Mouse (Mus musculus) forelimb bud, embryonic 11.5 days (tissue): ENCODE data around the gene Fam155a.
"Not testable (repeated sequence)": the region's sequence is repeated elsewhere in the genome, so short reads cannot be mapped to it uniquely, and the experiment has no call there.

Experiments used
- DNase-seq: peaks from one replicate; pipeline ENCODE4 v3.0.0-alpha.2; 2012; ENCODE audit warnings: low read depth, low spot score

Fam155a gene

DNA sequence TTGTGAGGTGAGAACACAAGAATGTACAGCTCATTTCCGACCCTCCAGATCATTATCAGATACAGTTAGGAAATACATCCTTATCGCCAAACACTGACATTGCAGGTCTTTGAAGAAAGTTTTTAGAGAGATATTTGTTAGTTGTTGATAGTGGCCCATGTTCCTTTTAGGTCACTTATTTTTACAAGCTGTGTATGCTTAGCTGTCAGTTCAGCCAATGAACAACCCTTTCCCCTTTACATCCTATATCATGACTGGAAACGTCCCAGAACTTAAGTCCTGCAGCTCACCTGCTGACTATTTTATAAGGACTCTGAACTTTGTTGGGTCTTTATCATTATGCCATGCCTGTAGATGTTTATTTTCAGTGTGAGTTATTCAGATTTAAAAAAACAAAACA lies 366.3 kb downstream of the Fam155a start:
- no peak for DNase-seq

DNA sequence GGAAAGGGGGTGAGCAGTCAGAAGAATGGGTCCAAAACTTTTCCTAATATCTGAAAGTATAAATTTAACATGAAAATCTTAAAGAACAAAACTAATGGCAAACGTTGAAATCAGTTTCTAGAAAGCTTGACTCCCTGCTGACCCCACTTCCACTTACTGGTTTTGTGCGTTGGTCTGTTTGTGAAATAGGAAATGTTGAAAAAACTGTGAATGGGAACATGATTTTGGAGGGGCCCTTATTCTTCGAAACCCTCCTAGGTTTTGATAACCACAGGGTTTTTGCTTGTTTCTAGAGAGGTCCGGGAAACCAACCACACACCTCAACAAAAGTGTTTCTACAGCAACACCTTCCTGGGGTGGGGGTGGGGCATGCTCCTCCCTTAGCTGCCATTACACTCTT lies 368.6 kb downstream of the Fam155a start:
- DNase-seq = no peak

DNA sequence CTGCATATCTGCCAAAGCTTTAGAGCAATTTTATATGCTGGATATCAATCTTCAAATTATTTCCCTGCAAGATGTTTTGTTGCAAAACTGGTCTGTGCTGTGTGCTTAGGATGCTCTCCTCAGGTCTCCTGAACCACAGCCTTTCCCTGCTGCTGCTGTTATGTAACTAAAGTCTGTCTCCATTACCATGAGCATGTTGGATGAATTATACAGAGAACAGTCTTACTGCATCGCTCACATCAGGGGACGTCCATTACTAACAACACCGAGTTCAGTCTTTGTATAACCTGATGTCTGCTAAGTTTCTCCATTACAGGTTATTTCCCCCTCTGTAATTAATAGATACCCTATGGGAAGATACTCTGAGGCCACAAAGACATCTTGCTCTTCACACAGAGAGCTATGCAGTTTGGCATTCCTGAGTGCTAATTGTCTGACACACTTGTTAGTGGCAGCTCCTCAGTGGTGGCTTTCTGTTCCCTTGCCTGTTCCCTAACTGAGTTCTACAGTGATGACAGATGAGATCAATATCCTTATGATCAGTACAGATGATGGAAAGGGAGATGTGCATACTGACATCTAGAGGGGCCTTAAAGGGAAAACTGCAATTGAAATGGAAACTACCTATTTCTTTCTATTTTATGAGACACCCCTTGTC lies 372.2 kb downstream of the Fam155a start:
- DNase-seq = no peak

DNA sequence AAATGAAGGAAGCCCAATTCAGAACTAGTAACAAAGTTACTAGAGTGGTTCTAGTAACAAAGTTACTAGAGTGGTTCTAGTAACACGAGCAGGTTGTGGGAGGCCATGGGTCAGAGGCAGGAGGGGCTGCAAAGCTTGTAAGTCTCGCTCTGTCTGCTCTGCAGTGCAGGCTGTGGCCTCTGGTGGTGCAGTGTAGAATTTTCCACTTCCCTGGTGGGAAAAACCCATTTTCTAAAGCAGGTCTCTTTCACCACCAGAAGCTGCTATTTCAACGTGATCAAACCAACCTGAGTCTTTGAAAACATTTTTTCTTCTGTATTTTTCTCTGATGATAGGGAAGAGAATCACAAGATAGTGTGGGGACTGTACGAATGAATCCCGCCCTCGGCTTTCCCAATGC lies 372.9 kb downstream of the Fam155a start:
- no peak for DNase-seq

DNA sequence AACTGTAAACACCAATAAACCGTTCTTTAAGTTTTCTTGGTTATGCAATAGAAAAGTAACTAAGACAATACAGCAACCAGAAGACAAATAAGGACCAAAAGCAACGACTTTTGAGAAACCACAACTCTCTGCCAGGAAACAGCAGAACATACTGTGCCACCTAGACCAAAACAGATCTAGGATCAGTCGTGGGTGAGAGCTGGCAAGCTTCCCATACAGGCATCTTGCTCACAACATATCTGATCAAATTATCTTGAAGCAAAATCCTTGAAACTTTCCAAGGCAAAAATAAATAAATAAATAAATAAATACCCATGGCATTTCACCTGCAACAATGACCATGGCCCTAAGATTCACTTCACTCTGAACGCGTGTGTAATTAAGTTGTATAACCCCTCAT lies 376.3 kb downstream of the Fam155a start:
- no peak for DNase-seq

DNA sequence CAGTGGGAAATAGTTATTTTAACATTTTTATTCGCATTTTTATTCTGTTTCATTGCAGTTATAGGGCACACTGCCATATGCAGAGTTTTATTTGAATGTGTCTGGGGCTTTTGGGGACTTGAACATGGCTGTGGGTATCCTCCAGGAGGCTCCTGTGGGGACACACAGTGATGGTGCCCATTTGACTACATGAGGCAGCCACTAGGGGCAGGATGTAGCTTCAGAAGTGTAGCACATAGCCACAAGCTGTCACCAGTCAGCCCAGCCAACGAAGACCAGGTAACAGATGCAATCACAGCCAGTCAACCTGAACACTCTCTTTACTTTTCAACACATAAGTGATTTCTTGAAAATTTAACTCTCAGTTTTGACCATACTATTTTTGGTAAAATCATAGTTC lies 377.7 kb downstream of the Fam155a start:
- DNase-seq = no peak

DNA sequence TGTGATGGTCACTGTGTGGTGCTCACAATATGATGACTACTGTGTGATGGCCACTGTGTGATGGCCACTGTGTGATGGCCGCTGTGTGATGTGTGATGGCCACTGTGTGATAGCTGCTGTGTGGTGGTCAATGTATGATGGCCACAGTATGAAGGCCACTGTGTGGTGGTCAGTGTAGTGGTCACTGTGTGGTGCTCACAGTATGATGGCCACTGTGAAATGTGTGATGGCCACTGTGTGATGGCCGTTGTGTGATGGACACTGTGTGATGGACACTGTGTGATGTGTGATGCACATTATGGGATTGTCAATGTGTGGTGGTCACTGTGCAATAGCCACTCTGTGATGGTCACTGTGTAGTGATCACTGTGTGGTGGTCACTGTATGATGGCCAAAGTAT lies 380.7 kb downstream of the Fam155a start:
- DNase-seq = not testable (repeated sequence)

DNA sequence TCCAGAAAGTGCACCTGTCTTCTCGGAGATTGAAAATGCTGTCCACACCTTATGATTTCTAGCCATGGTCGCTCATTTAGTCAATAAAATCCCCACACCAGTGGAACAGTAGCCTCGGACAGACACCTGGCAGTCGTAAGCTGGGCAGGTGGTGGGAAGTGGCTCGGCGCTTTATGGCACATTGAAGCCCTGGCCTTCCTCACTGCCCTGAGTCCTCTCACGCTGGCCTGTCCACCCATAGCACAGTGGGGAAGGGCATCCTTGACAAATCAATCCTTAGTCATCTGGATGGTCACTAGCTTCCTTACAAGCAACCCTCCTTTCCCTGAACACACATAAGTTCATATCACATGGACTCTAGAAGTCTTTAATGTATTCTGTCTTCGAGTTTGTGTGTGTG lies 401.8 kb downstream of the Fam155a start:
- DNase-seq = no peak

DNA sequence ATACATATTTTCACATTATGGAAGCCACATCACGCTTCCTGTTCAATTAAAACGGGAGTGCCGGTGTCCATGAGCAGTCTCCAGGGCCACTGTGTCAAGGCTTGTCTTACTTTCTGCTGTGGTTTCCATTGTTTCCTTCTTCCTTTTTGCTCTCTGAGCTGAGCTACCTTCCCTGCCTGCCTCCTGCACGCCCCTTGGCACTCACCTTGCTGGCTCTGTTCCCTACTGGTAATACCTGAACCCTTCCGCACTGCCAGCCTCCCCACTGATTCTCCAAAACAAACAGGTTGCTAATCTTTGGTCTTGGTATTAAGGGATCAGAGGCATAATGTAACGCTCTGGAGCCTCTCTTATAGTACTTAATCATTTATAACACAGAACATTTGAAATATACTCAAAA lies 403.2 kb downstream of the Fam155a start:
- no peak for DNase-seq

DNA sequence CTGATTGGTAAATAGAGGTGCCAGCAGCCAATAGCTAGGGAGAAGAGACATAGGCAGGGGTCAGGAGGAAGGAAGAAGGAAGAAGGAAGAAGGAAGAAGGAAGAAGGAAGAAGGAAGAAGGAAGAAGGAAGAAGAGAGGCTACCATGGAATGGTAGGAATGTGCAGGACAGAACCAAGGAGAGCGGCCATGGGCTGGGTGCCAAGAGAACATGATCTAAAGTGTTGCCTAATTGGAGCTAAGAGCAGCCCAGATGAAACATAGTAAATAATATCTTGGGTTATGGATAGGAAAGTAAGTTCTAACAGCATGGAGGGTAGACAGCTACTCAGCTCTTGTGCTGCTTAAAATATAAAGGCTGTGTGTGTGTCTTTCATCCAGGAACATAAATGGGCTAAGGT lies 405.6 kb downstream of the Fam155a start:
- no peak for DNase-seq

DNA sequence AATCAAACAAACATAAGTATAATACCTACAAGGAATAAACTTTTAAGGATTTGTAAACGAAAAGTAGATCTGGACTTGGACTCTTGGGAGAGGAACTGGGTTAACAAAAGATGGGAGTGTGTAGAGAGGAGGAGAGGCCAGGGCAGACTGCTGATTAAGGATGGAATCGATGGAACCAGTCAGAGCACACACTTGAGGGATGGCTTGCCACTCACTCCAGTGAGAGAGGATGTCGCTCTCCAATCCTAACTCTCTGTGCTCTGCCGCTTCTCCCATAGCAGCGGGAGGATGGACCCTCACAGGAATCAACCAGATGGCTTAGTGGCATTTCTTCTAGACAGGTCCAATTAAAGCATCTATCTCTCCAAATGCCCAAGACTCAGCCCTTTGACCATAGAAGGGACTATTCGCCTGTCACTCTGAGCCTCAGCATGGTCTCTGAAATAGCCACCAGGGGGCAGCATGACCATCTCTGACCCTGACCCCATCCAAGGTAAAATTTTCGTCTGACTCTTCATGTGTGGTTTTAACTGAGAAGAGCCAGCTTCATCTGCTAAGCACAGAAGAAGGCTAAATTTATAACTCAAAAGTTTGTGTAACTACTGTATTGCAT lies 422.3 kb downstream of the Fam155a start:
- peak; percentile 62 for DNase-seq

DNA sequence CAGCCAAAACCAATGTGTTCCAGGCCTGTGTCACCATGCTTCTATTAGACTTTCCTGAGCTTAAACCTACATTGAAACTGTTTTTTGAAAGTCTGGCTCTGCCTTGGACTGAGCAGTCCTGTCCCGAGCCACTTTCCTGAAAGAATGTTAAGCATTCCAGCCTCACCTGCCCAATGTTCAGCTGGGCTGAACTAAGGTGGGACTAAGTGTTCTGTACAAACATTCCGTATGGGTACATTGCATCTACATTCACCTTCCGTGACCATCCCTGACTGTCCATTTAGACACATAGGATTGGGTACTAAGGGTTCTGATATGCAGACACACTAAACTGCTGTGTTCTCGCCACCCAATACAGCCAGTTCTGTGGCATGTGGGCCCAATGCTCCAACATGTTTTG lies 423.8 kb downstream of the Fam155a start:
- DNase-seq = no peak

DNA sequence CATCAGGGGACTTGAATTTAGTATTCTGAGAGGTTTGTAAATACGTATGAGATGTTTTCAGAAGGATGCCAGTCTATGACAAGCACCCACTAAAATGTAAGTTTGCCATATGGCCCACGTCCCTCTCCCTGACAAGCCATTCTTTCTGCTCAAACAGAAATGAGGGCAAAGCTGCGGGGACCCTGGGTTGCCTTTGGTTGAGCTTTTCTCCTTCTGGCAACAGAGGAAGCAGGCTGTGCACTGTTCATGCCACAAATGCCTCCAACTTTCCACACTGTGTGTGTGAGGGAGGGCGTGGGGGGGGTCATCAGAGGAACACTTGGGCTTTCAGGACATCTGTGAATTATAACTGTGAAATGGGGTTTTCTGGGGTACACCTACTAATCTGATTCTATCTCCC lies 426.8 kb downstream of the Fam155a start:
- no peak for DNase-seq

DNA sequence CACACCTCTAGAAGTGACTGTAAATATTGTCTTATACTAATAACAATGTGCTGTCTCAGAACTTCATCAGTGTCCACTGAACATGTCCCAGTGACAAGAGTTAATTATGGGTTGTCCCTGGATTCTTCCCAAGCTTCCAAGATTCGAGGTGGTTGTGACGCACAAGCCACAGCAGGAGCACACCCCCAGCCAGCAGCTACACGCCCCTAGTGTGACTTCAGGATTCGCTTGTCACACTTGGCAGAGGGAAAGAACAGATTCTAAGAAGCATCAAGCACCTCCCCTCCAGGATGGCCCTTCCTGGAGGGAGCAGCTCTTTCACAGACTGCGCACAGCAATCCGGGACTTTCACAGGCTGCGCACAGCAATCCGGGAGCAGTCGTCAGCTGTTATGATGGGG lies 428.0 kb downstream of the Fam155a start:
- no peak for DNase-seq

DNA sequence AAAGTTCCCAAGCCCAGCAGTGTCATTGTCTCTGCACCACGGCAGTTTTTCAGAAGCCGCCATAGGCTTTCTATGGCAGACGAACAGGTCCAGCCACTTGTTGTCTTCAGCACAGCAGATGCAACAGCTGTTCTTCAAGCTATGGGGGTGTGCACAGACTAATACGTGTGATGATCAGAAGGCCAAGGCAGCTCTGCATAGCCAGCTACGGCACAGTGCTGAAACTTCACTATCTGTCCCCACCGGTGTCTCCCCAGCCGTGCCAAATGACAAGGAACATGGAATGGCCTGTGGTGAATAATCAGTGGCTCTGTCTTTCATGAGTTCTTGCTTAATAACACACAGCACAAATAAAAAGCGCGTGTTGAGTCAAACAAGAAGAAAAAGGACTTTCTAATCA lies 428.4 kb downstream of the Fam155a start:
- no peak for DNase-seq

DNA sequence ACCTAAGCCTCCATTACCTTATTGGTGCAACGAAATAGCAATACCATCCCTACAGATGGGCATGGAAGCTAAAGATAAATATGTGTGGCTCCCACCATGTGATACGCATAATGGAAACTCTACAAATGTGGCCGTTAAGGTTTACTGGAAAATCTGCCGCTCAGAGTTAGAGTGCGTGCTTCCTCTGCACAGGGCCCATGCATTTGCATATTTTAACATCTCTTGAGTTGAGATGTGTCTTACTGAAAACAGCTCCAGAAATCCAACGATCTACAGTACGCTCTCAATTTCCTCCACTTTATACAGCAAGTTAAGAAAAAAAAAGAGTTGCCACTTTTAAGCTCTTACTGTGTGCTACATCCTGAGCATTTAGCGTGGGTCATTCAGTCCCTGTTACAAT lies 433.1 kb downstream of the Fam155a start:
- no peak for DNase-seq

DNA sequence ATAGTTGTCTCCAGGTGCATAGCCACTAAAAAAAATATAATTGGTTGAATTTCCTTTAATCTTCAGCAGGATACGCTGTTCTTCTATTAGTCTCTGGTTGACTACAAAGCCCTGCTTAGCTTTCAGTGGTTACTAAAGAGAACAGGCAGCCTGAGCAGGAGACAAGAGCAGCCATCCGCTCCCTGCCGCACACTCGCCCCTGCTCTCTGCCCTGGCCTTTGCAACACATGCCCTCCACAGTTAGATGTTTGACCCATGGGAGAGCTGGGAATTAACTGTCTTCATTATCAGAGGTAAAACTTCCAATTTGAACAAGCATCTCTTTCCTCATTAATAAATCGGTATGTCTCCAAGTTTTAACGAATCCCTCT lies 435.0 kb downstream of the Fam155a start:
- no peak for DNase-seq

DNA sequence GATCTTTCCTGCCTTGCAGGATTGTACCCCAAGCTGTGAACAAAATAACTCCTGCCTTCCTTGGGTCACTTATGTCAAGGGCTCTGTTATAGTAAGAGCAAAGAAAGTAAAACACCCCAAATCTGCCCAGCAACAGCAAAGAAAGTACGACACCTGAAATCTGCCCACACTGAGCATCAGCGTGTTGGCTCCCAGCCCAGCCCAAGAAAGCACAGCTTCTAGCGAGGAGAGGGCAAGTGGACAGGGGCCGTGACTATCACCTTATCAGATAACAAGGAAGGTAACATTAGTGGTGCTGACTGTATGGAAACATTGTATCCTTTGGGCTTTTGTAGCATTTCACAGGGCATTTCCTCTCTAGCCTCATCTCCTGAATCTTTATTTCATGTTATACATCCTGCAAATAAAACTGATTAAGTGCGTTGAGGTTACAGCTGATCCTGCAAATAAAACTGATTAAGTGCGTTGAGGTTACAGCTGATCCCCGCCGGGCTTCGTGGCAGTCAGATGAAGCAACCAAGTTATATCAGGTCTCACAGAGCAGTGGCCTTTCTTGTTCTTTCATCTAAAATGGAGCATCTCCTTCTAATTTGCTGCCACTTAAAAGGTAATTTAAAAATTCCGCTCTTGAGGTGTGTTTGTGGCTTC lies 435.6 kb downstream of the Fam155a start:
- DNase-seq = no peak

DNA sequence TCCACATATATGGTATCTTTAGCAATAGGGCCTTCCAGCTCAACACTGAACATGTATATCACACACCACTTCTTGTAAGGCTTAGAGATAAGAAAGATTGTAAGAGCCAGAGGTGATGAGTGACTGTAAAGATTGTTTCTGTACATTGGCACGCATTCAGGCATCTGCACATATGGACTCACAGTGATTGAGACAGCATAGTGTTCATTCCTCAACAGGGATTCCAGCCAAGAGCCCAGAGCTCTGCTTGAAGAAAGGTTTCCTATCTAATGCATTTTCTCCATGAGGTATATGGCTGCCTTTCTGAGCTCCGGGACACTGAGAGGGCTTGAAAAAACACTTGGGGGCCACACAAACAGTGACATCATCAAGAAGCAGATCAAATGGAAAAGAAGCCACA lies 438.2 kb downstream of the Fam155a start:
- DNase-seq = no peak

DNA sequence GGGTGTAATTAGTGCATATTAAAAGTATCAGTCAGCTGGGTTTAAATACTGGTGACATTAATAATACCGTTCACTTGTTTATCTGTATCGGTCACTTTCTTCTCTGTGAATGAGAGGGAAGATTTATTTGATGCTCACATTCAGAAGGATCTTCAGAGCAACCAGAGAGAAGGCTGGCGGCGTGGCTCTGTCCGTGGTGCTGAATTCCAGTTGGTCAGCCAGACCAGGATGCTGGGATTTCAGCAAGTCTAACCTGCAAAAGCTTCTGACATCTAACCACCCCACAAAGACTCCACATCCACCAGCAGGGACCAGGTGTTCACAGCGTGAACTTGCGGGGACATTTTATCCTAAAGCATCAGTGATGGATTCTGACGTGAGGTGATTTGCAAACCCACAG lies 461.5 kb downstream of the Fam155a start:
- DNase-seq = peak; percentile 71

DNA sequence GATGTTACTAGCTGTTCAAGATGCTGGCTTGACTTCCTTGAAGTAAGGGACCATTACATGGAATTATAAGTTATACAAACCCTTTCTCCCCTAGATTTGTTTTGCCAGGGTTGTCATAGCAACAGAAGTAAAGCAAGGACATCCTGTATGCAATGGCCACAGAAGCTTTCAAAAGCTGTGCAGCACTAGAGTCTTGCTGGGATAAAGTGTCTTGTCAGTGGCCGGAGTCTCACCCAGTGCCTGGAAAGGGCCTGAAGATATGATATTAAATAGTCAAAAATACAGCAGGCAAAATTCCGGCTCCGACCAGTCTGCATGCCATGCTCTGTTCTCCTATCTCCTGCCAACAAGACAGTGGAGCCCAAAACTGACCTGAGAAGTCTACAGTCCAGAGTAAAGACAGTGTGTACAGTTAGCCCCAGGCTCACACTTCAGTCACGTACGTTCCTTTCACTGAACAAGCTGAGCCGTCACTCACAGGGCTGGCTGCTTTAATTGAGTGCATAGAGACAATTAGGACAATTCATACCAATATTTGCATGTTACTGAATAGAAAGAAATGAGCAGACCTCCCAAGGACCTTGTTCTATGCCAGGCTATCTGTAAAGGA lies 467.3 kb downstream of the Fam155a start:
- DNase-seq = no peak

DNA sequence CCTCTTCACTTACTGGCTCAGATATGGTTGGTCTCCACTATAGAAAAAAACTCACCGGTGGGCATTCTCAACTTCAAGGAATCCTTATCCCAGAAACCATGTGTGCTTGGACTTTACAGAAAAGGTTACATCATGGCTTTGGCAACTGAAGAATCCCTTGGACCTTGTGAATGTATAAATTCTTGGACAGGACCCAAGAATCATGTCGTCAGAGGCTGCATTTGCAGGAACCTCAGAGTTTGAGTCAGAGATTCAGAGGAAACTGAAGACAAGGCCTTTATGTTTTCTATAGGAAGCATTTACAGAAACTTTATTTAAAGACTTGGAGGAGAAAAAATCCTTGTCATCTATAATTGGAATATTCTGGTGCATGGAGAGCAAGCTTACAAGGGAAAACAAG lies 475.9 kb downstream of the Fam155a start:
- no peak for DNase-seq

DNA sequence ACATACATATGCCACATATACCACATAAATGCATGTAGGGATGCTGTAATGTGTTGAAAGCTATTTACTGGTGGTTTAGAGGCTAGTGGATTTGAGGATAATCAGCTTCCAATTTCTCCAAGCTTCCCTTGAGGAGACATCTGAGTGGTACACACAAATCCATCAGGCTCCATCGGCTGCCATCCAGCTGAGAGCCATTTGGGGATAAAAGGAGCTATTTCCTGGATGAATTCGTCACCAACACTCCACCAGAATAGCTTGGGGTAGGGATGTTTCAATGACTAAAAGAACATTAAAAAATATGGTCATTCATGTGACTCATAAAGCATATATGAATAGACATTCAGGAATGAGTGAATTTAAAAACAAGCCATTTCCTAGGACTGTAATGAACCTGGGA lies 478.4 kb downstream of the Fam155a start:
- no peak for DNase-seq
